Mouse (Mus musculus) hindbrain, embryonic 16.5 days (tissue): ENCODE data around the gene Slco3a1. TPM values are rescaled to one million over a fixed set of nuclear protein-coding genes. Genes with fewer than 3 reads are reported as not detected.

ENCODE experiments used
- ATAC-seq: fragments of 200-750 bp; cut with Nextera tagmentation; 2 replicates; pipeline ENCODE4 v1.8.0; 2017; ENCODE audit warnings: moderate TSS enrichment, moderate library complexity
- H3K27ac ChIP-seq: fragments of 300-500 bp; sonication (generic); 2 replicates; pipeline ENCODE4 v1.5.1; 2014; ENCODE audit warnings: low read depth, mild to moderate bottlenecking, control low read depth, low read length, moderate library complexity
- H3K27me3 ChIP-seq: fragments of 300-500 bp; sonication (generic); replicated peaks from 2 replicates; pipeline ENCODE4 v1.6.1; 2014; ENCODE audit warnings: low read length; ENCODE audit not compliant: control insufficient read depth, insufficient read depth
- H3K36me3 ChIP-seq: fragments of 300-500 bp; sonication (generic); 2 replicates; pipeline ENCODE4 v1.6.1; 2014; ENCODE audit warnings: mild to moderate bottlenecking, low read length, moderate library complexity, mixed read lengths; ENCODE audit not compliant: control insufficient read depth, insufficient read depth
- H3K4me1 ChIP-seq: fragments of 300-500 bp; sonication (generic); 2 replicates; pipeline ENCODE4 v1.6.1; 2014; ENCODE audit warnings: low read depth, low read length; ENCODE audit not compliant: control insufficient read depth, insufficient read depth
- H3K4me2 ChIP-seq: fragments of 300-500 bp; sonication (generic); 2 replicates; pipeline ENCODE4 v1.6.1; 2014; ENCODE audit warnings: mild to moderate bottlenecking, low read length, control low read depth, moderate library complexity
- H3K4me3 ChIP-seq: fragments of 300-500 bp; sonication (generic); 2 replicates; pipeline ENCODE4 v1.5.1; 2014; ENCODE audit warnings: mild to moderate bottlenecking, low read length, control low read depth, moderate library complexity
- H3K9ac ChIP-seq: fragments of 300-500 bp; sonication (generic); 2 replicates; pipeline ENCODE4 v1.6.1; 2014; ENCODE audit warnings: low read depth, mild to moderate bottlenecking, control low read depth, low read length, moderate library complexity
- H3K9me3 ChIP-seq: fragments of 300-500 bp; sonication (generic); 2 replicates; pipeline ENCODE4 v1.6.1; 2014; ENCODE audit warnings: mild to moderate bottlenecking, low read length, moderate library complexity; ENCODE audit not compliant: control insufficient read depth
- WGBS: fragments of 180-500 bp; shearing (Covaris S2); extraction: QIAGEN DNeasy Blood & Tissue Kit; methylation state at CpG from one replicate; pipeline ENCODE4 v1.1.7; 2014; 5-methylcytosine and 5-hydroxymethylcytosine counted together
- polyA plus RNA-seq: library from polyadenylated mRNA; unstranded; fragments of >200 nt; fragmentation: Nextera tagmentation; extraction: Ambion mirVana; gene quantifications from 2 replicates; pipeline ENCODE4 v1.2.1, GENCODE M21; 2015

Gene Slco3a1
- polyA plus RNA-seq, 1 experiment from 2014 or later = 18.9 TPM

- no peak for ATAC-seq
- Histone ChIP-seq H3K27me3 (no peaks in the 10 kb centered on the region), H3K4me3 (no peak overlapping the region), H3K9ac (no peak overlapping the region), H3K4me1 (peaks cover 5% of the 10 kb centered on the region), H3K27ac (no peak overlapping the region), H3K4me2 (no peak overlapping the region), H3K36me3 (no peaks in the 10 kb centered on the region), H3K9me3 (no peaks in the 10 kb centered on the region)
- WGBS = 85% methylated on average over 11 of the region's 11 CpGs
Observed at GRCm38 (mm10) chr7:74368256-74368980, 186.2 kb downstream of the Slco3a1 start.

DNA sequence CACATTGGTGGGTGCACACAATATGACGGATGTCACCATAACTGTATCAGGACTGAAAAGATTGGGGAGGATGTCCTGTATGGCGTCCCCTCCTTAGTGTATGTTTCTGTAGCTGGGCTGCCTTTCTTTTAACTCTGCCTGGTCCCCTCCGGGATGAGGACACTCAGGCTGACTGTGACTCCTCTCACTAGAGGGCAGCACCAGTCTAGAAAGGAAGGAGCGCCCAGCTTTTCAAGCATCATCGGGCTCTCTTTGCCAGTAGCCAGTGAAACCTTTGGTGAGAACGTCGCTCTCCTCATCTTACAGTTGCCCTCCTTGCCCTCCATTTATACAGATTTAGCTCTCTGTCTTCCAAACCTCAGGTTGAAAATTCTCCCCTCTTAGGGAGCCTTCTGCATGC is 187.2 kb downstream of the Slco3a1 start:
- 23% methylated on average over 7 of the region's 7 CpGs for WGBS
- no peak overlapping the region for H3K9ac ChIP-seq
- peak; percentile 9; the same call in 1 of the 2 replicates for ATAC-seq
- no peak overlapping the region for H3K4me2 ChIP-seq
- no peaks in the 10 kb centered on the region for H3K36me3 ChIP-seq
- no peak overlapping the region for H3K27ac ChIP-seq
- H3K9me3 ChIP-seq = no peaks in the 10 kb centered on the region
- H3K4me1 ChIP-seq = peaks cover 5% of the 10 kb centered on the region
- no peak overlapping the region for H3K4me3 ChIP-seq
- no peaks in the 10 kb centered on the region for H3K27me3 ChIP-seq

GRCm38 (mm10) chr7:74365623-74366022 is 189.0 kb downstream of the Slco3a1 start:
- Histone ChIP-seq H3K4me3 (no peak overlapping the region), H3K4me1 (no peaks in the 10 kb centered on the region; the same call in 1 of the 2 replicates), H3K4me2 (no peak overlapping the region), H3K27ac (no peak overlapping the region), H3K27me3 (no peaks in the 10 kb centered on the region), H3K9ac (no peak overlapping the region), H3K36me3 (no peaks in the 10 kb centered on the region), H3K9me3 (no peaks in the 10 kb centered on the region)
- ATAC-seq = no peak
- 39% methylated on average over 4 of the region's 4 CpGs for WGBS

- H3K9me3 ChIP-seq = no peaks in the 10 kb centered on the region
- H3K27ac ChIP-seq = no peak overlapping the region
- H3K4me3 ChIP-seq = no peak overlapping the region
- no peak overlapping the region for H3K9ac ChIP-seq
- no peaks in the 10 kb centered on the region for H3K27me3 ChIP-seq
- no peak for ATAC-seq
- no peaks in the 10 kb centered on the region for H3K36me3 ChIP-seq
- WGBS = 92% methylated on average over 3 of the region's 3 CpGs
- no peak overlapping the region for H3K4me2 ChIP-seq
- H3K4me1 ChIP-seq = no peaks in the 10 kb centered on the region; the same call in 1 of the 2 replicates
Observed at GRCm38 (mm10) chr7:74364956-74365355, 189.6 kb downstream of the Slco3a1 start.

DNA sequence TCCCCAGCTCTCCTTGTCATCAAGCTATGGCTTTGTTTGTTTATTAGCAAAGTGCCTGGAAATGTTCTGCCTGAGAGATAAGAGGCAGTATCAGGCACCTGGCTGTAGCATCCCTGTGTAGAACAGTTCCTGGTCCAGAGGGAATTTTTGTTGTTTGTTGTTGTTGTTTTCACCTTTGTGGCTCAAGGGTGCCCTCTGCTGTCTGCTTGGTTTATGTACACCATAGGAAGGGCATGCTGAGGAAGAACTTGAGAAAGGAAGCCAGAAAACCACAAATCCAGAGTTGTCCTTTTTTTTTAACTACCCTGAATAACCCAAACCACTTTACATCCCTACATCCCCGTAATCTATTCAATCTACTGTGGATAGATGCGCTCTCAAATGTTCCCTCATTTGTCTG is 191.1 kb downstream of the Slco3a1 start:
- 74% methylated on average over 2 of the region's 2 CpGs for WGBS
- Histone ChIP-seq H3K4me2 (no peak overlapping the region), H3K4me3 (no peak overlapping the region), H3K36me3 (no peaks in the 10 kb centered on the region), H3K27ac (no peak overlapping the region), H3K9ac (no peak overlapping the region), H3K4me1 (no peaks in the 10 kb centered on the region), H3K27me3 (no peaks in the 10 kb centered on the region), H3K9me3 (no peaks in the 10 kb centered on the region)
- ATAC-seq = no peak

DNA sequence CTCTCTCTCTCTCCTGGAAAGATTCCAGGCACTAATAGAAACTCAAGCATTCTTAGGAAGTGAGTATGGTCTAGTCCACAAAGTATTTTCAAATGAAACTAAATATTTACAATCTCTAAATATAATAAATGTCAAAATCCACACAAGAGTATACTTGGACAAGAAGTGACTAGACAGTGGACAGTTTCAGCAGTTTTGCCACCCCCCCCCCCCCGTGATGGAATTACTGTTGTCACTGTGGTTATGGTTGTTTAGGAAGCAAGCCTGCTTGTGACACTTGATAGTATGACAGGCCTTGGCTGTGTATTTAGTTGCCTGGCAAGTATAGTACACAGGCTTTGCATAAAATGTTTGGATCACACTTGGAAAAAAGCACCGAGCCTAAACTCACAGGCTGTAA is 192.9 kb downstream of the Slco3a1 start:
- no peaks in the 10 kb centered on the region for H3K36me3 ChIP-seq
- no peaks in the 10 kb centered on the region for H3K9me3 ChIP-seq
- H3K9ac ChIP-seq = no peak overlapping the region
- no peak overlapping the region for H3K27ac ChIP-seq
- H3K4me1 ChIP-seq = no peaks in the 10 kb centered on the region
- WGBS = 74% methylated on average over 2 of the region's 2 CpGs
- H3K27me3 ChIP-seq = no peaks in the 10 kb centered on the region
- H3K4me2 ChIP-seq = no peak overlapping the region
- H3K4me3 ChIP-seq = no peak overlapping the region
- ATAC-seq = no peak

DNA sequence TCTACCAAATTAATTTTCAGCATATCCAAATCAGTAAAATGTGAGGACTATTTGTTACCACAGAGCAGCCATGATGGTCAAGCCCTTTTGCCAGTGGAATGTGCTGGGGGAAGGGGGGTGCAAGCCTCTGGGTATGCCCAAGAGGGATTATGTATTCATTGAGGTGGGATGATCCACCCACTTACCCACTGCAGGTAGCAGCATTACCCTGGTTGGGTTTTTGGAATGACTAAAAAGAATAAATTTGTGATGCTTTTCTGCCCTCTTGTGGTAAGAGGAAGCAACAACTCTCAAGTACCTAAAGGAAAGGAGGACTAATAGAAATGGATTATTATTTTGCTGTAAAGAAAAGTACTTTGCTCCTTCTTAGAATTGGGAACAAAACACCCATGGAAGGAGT is 197.6 kb downstream of the Slco3a1 start:
- ATAC-seq = peak; percentile 35
- H3K27ac ChIP-seq = no peak overlapping the region
- no peak overlapping the region for H3K4me2 ChIP-seq
- no peaks in the 10 kb centered on the region for H3K9me3 ChIP-seq
- no peak overlapping the region for H3K4me3 ChIP-seq
- H3K36me3 ChIP-seq = no peaks in the 10 kb centered on the region
- H3K9ac ChIP-seq = no peak overlapping the region
- H3K4me1 ChIP-seq = peaks cover 9% of the 10 kb centered on the region
- no peaks in the 10 kb centered on the region for H3K27me3 ChIP-seq

DNA sequence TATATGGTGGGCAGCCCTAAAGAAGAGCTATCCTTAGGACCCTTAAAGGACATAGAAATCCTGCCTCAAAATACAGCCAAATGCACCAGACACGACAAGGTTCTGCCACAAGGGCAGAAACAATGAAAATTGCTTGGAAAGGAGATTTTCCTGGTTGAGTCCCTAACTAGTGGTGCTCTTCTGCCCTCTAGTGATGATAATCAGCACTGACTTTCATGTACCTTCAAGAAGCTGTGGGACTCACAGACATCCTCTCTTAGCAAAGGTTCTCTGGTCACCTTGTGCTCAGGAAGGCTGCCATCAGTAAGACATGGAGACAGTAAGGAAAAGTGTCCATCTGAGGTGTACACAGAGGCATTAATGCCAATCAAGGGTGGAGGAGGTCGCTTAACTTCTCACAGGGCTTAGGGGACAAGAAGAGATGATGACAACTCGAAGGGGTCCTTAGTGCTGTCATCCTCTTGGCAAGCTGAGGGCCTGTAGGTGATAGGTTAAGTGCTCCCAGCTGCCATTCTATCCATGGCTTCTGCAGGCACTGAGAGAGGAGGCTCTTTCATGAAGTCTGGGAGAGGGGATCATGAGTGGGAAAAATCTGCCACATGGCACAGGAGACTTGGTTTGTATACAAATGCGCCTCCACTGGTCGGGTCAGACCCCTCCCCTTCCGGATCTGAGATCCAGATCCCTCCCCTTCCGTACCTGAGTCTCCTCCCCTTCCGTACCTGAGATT is 199.9 kb downstream of the Slco3a1 start:
- Histone ChIP-seq H3K27me3 (no peaks in the 10 kb centered on the region), H3K4me3 (no peak overlapping the region), H3K9me3 (no peaks in the 10 kb centered on the region), H3K36me3 (no peaks in the 10 kb centered on the region), H3K4me1 (peaks cover 9% of the 10 kb centered on the region), H3K27ac (peak overlapping the region; percentile 77), H3K4me2 (no peak overlapping the region), H3K9ac (peak overlapping the region; percentile 50)
- ATAC-seq = peak; percentile 64
- WGBS = 54% methylated on average over 8 of the region's 8 CpGs

GRCm38 (mm10) chr7:74353707-74354468 is 200.7 kb downstream of the Slco3a1 start:
- peak; percentile 7; the same call in 1 of the 2 replicates for ATAC-seq
- 64% methylated on average over 13 of the region's 13 CpGs for WGBS
- H3K9ac ChIP-seq = peak overlapping the region; percentile 50

More at GRCm38 (mm10) chr7:74353707-74354468, 200.7 kb downstream of the Slco3a1 start:
- Histone ChIP-seq H3K36me3 (no peaks in the 10 kb centered on the region), H3K4me1 (peaks cover 9% of the 10 kb centered on the region), H3K27me3 (no peaks in the 10 kb centered on the region), H3K4me3 (no peak overlapping the region), H3K4me2 (no peak overlapping the region), H3K9me3 (no peaks in the 10 kb centered on the region), H3K27ac (peak overlapping the region; percentile 77)
